Mouse (Mus musculus) heart, postnatal 0 days (tissue): ENCODE measurements around the gene Gm40193.

ENCODE experiments used
- CTCF ChIP-seq: IDR thresholded peaks from 2 replicates; pipeline ENCODE4 v1.5.1; 2016; ENCODE audit warnings: antibody characterized with exemption, control low read depth, low read depth
- EP300 ChIP-seq: IDR thresholded peaks from 2 replicates; pipeline ENCODE4 v1.6.1; 2016; ENCODE audit warnings: antibody characterized with exemption, low read depth

GRCm38 (mm10) chr11:70520178-70520769 is 12.5 kb downstream of the Gm40193 start:
- no peak for TF ChIP-seq EP300
- TF ChIP-seq CTCF = peak; percentile 25
